Mouse (Mus musculus): ENCODE results near the gene Eid2b.

The Eid2b gene

DNA sequence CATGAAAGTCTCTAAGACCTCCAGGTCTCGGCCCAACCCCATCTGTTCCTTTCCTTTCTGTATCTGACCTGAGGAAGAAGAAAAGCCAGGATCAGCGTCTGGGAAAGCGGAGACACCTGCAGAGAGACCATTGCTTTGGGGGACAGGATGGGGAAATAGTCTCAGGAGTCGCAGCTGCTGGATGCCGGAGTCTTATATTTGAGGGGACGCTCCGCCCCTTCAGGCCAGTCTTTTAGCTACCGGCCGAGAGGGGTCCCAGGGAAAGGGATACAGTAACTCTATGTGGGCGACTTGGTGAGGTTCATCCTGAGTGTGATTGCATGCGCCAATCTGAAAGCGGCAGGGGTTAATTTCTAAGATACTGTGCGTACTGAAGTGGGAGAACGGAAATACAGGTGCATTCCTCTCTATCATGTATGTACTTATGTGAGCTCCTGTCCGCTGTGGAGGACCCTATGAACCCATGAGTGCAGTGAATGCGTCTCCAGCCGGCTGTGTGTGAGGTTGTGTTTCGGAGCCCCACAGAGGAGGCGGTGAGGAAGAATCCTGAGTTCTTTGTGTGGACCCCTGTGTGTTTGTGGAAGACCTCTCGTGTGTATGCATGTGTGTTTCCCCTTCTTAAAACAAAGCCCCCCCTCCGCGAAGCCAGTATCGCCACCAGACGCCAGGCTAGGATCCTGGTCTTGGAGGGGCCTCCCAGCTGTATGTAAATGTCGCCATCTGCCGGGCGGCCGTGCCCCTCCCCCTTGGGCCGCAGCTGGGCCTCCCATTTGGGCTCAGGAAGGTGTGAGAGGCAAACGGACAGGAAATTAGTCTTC lies 24.3 kb downstream of the Eid2b start, which contains the start of gene Dll3:
Dll3 (minus strand) TSS at position 623 of the 818 bp plus-strand sequence.
- no peak for DNase-seq

DNA sequence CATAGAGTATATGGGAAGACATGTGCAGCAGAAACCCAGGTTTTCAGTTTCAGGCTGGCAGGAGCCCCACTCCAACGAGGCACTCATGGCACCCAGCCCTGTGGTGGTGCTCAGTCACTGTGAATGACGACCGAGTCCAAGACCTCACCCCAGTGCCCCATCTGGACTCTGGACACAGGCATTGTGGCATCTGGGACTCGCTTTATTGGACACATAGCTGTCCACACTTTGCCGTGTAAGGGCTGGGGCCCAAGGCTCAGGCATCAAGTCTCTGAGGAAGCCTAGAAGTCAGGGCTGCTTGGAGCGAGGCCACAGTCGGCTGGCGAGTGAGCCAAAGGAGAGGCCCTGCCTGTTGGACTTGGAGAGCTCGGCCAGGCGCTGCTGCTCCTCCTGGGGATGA lies 28.1 kb downstream of the Eid2b start:
- DNase-seq, result no peak

DNA sequence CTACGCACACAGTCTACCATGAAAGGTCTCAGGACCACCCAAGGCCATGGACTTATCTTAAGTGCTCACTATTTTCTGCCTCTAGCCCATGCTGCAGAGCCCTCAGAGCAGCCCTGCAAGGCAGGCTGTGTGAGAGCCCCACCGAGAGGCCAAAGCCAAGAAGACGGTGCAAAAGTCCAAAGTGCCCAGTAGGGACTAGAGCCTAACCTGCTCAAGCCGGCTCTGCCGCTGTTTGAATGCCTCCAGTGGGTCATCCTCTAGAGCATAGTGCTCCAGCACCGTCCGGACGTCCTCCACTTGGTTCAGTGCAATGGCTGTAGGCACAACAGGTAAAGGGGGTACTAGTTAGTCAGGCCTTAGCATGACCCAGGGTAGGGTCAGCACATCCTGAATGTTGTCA lies 28.7 kb downstream of the Eid2b start:
- no peak for DNase-seq

DNA sequence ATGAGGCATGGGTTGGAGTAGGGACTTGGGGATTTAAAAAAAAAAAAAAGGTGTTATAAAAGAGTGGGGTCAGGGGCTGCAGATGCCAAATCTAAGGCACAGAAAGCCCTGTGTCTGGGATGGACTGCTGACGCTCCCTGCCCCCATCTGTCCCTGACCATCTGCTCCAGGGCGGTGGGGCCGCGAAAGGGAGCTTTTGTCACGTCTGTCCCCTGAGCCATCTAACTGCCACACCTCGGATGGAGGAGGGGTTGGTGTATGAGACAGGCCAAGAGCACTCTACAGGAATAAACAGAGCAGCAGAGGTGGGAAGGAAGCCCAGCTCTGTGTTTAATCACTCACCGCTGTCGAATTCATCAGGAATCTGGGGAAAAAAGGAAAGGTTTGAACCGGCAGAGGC lies 32.2 kb downstream of the Eid2b start:
- DNase-seq, result no peak

DNA sequence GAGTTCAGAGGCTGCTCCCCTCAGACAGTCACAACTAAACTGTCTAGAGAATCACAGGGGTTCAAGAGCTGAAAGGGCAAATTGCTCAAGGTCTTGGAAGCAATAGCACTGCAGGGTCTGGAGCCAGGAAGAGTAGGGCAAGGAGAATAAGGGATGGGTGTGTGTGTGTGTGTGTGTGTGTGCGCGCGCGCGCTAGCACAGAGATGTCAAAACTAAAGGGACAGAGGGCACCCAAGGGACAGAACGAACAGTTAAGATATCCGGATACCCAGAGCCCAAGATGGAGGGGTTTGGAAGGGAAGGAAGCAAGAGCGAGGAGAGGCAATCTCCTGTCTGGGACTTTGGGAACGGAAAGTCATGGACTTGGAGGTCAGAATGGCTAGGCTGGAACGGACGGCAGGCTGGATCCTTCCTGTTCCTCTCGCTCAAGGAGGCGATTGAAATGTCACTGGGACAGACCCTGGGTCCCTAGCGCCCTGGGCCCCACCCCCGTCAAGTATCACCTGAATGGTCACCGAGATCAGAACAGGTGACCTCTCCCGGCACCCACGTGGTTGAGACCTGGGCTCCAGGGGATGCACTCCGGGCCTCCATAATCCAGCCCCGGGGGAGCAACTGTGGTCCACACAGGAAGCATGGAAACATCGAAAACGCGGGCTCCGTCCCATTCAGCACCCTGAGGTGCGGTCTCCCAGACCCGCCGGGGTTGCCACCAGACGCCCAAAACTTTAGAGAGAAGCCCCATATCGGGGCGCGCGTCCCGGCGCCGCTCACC lies 33.8 kb downstream of the Eid2b start:
- no peak for DNase-seq

DNA sequence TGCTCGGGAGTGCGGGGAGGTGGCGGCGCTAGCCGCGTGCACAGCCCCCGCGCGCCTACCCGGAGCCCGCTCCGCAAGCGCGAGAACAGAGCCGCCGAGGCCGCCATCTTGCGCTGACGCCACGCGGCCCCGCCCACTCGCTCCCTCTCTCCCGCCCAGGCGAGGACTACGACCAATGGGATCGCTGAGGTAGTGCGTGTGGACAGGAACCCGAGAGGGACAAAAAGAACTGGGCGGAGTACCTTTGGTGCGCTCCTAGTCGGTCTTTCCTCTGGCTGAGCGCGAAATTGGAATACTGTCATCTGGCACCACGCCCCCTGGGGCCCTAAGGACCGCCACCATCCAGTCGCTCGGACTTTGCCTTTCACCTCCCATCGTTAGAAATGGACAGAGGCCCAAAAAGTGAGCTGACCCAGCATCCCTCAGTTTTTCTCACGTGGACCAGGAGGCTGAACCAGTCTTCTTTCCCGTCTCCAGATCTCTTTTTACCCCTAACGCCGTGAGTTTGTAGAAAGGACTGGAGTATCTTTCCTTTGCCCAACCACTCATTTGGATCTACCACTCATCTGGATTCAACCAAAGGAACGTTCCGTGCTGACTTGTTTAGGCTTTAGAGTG lies 34.5 kb downstream of the Eid2b start, which contains the start of gene Timm50:
Timm50 (minus strand) TSS at position 147 of the 618 bp plus-strand sequence.
- DNase-seq, result peak; percentile 98

DNA sequence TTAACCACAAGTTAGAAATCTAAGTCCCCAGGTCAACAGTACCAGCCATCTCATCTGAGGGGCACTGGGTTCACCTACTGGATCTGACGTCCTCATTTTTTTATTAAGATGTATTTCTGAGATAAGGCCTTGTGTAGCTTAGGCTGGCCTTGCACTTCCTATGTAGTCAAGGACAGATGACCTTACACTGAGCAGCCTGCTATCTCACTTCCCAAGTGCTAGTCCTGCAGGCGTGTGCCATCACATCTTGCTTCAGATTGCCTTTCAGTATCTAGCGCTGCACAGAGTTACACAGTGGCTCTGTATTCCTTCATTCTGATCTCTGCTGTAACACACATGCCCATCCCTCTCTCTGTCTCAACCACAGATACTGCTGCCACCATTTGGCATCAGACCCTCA lies 40.5 kb downstream of the Eid2b start:
- DNase-seq, result no peak

DNA sequence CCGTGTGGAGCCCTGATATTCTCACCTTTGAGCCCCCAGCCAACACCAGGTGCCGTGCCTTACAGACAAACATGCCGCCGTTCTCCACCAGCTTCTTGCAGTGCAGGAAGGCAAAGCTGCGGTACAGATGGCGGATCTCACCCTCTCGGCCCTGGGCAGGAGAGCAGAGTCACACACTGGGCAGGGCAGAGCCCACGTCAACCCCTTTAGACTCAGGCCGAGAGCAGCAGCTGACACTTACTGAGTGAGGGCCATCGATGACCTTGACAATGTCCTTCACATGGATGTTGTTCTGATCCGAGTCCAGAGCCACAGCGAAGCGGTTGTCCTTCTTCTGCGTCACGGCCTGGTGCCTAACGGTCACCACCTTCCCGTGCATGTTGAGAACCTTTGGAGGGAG lies 41.2 kb downstream of the Eid2b start:
- no peak for DNase-seq

DNA sequence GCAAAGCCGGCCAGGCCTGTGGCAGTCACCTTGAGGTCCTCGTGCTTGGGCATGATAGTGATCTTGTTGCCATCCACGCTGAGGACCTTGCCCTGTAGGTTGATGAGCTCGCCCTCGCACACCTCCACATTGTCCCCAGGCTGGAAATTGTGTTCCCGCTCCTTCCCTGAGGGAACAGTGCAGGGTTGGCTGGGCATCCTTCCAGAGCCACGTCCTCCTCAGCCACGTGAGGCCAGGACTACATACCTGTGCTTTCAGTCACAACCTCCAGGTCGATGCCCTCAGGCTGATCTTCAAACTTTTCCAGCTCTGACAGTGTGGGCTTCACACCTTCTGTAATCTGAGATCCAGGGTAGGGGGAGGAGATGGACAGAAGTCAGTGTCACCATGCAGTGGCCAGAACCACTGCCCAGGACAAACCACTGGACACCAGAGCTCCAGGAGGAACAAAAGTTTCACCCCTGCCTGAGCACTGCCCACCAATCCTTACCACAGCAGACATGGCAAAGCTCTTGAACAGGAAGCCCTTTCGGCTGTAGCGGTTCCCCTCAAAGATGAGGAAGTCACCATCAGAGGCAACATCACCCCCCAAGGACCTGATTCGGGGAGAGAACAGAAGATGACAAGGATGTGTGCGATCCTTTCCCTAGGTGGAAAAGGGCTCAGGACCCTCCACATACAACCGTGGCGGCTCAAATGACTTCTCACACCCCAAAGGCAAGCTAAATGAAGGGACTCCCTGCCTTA lies 44.6 kb downstream of the Eid2b start:
- DNase-seq, result no peak

DNA sequence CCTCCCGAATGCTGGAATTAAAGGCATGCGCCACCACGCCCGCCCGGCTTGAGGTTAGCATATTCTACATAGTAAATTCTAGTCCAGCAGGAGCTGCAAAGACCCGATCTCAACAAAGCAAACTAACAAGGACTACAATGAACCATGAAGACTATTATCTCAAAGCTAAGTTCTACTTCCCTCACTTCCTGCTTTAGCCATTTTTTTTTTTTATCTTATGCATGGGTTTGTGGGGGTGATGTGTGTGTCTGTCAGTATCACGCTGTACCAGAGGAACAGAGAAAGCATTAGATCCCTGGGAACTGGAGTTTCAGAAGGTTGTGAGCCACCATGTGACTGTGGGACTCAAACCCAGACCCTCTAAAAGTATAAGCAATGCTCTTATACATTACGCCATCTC lies 47.8 kb downstream of the Eid2b start:
- no peak for DNase-seq

DNA sequence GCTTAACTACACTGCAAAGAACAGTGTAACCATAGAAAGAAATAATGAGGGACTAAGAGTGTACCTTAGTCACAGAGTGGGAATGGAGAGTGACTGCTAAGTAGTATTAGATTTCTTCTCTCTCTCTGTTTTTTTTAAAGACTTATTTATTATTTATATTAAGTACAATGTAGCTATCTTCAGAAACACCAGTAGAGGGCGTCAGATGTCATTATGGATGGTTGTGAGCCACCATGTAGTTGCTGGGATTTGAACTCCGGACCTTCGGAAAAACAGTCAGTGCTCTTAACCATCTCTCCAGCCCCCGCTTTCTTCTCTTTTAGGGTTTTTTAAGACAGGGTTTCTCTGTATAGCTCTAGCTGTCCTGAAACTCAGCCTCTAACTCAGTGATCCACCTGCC lies 48.9 kb downstream of the Eid2b start:
- no peak for DNase-seq

DNA sequence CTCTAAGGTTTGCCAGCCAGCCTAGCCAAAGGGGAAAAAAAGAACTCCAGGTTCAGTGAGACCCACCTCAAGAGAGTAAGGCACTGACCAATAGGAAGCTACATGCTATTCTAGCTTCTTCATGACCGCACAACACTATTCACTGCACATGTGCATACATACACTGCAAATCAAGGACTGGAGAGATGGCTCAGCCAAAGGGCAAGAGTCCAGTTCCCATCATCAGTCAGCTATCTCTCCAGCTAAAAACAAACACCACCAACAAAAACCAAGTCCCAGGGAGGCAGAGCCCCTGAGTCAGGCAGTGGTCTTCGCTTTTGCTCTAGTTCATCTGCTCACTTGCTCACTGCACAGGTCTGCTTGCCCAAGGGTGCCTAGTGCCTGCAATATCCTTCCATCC lies 50.7 kb downstream of the Eid2b start:
- DNase-seq, result no peak
